ENCODE assay signal across 18 mouse cellular contexts in the genomic region with DNA sequence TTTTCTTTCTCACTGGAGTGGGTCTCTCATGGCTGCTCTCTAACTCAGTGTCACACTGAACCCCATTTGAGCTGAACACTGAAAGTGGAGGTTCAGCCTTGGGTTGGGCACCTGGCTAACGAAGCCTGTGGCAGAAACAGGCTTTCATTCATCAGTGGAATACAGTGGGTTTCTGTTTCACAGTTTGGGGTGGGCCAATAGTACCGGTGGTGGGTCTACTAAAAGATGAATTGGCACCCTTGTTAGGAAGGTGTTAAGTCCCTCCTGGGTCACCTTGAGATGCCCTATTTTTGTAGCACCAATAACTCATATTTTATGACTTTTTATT.
"Had no signal": no experiment of that assay in that cellular context is flagged by ENCODE, and none has a peak within 500 bp of the region (broad histone marks: within the 10 kb centered on the region; RNA-seq: fewer than 3 reads in every experiment).

No protein-coding gene starts in this region.

- H3K27ac ChIP-seq: layer of hippocampus, adult 2 months; liver, embryonic 12.5 days; liver, embryonic 15.5 days; midbrain, embryonic 12.5 days; neural tube, embryonic 13.5 days; stomach, postnatal 0 days had no signal

- H3K9ac ChIP-seq: liver, embryonic 12.5 days; liver, embryonic 15.5 days; midbrain, embryonic 12.5 days; neural tube, embryonic 13.5 days had no signal

- H3K4me3 ChIP-seq: layer of hippocampus, adult 2 months; liver, embryonic 12.5 days; liver, embryonic 15.5 days; midbrain, embryonic 12.5 days; myocyte; neural tube, embryonic 13.5 days had no signal

- DNase-seq: kidney, adult 11 months; kidney, postnatal 25 days; layer of hippocampus, adult 9-11 months; left cerebral cortex, postnatal 4 days; lung, adult 2 months; lung, postnatal 14 days; lung, postnatal 4 days; thymus, adult 2 months; thymus, postnatal 14 days; thymus, postnatal 4 days had no signal

- H3K4me2 ChIP-seq: liver, embryonic 12.5 days; liver, embryonic 15.5 days; midbrain, embryonic 12.5 days; neural tube, embryonic 13.5 days had no signal

- H3K36me3 ChIP-seq: liver, embryonic 12.5 days; liver, embryonic 15.5 days; midbrain, embryonic 12.5 days; neural tube, embryonic 13.5 days had no signal

- H3K9me3 ChIP-seq: liver, embryonic 12.5 days; liver, embryonic 15.5 days; midbrain, embryonic 12.5 days; neural tube, embryonic 13.5 days had no signal

- H3K4me1 ChIP-seq: liver, embryonic 12.5 days; midbrain, embryonic 12.5 days; neural tube, embryonic 13.5 days had no signal

- ATAC-seq: liver, embryonic 12.5 days; midbrain, embryonic 16.5 days had no signal

- H3K27me3 ChIP-seq: liver, embryonic 12.5 days; liver, embryonic 15.5 days; midbrain, embryonic 12.5 days; neural tube, embryonic 13.5 days had no signal
